Mouse (Mus musculus): ENCODE measurements at regions not wholly inside any gene's neighbourhood (a gene's known extent, or its start where the extent isn't known, plus 50 kb on each side); places are given as distances from the start of the nearest gene placed in this dataset.

DNA sequence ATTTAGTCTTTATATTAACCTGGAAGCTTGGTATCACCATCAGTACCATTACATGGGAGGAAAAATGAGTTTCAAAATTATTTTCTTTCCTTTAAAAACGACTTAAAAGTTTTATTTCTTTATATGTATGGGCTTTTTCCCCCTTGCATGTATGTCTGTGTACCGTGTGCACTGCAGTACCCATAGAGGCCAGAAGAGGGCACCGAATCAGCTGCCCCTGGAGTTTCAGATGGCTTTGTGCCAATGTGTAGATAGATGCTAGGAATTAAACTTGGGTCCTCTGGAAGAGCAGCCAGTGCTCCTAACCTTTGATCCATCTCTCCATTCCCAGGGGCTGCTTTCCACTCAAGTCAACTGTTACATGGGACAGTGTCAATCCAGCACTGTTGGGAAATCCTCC, 79.9 kb upstream of the Zfp64 start:
- no peak for DNase-seq (ENCODE audit: low spot score)

DNA sequence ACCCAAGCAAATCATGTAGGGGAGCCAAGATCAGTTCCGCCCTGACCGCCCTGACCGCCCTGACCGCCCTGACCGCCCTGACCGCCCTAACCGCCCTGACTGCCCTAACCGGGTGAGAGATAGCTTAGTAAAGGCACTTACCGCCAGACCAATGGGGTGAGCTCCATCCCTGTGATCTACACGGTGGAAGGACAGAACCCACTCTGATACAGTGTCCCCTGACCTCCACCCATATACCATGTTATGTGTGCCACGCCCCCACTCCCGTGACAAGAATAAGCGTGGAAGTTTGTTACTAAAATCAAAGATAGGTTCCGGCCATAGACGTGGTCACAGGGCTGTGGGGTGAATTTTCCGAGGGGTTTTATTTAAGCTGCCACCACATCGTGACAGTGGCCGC, 78.6 kb upstream of the Zfp64 start:
- DNase-seq (ENCODE audit: low spot score), result no peak

GRCm38 (mm10) chr2:169033181-169033580, 77.8 kb upstream of the Zfp64 start:
- no peak for DNase-seq (ENCODE audit: low spot score)

DNA sequence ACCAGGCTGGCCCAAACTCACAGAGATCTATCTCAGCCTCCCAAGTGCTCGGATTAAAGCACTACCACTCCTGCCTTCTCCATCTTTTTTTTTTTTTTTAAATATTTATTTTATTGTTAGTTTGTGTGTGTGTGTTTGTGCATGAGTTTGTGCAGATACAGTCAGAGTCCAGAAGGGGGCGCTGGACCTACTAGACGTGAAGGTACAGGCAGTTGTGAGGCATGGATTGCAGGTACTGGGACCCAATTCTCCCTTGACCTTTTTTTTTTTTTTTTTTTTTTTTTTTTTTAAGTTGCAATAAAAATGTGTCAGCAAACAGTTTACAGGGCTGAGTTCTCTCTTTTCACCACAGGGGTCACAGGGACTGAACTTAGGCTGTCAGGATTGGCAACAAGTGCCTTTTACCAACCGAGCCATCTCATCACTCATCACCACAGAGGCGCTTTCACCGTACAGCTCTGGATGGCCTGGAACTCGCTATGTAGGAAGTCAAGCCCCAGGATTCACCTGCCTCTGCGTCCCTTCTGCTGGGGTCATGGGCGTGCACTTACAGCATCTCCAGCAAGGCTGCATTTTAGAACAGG, 73.2 kb upstream of the Zfp64 start:
- no peak for DNase-seq (ENCODE audit: low spot score)

DNA sequence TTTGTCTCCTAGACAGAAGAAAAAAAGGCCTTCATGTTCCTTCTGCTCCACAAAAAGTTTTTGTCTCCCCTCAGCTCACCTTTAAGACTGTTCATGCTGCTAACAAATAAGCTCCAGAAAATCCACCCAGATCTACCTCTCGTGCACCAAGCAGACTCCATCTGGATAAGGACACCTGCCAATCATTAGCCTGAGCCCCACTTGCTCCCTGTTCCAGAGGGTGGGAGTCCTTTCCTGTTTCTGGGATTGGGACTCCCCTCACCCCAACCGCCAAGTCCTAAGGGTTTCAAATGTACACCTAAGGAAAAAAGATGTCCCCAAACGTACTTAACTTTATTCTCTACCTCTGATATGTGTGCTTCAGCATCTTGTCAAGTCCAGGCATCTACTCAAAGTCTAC, 63.6 kb upstream of the Zfp64 start:
- DNase-seq (ENCODE audit: low spot score), result no peak

- DNase-seq (ENCODE audit: low spot score), result no peak
Observed at GRCm38 (mm10) chr2:169010271-169010670, 54.9 kb upstream of the Zfp64 start.

- DNase-seq (ENCODE audit: low spot score), result no peak
Observed at GRCm38 (mm10) chr2:169008756-169009155, 53.4 kb upstream of the Zfp64 start.

DNA sequence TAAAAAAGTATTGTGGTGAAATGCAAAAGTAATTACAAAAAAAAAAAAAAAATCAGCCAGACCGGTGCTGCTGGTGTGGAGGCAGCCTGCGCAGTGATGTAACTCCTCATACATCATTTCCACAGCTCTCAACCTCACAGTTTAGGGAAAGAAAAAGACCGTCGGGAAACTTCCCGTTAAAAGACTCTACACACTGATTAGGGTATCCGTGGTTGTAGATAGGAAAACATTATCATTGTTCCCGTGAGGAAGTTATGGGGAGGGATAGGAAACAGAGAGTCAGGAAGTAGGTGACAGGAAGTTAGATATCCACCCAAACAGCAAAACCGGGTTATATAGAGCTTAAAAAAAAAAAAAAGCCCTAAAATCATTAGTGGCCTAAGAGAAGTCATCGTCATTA, 52.9 kb upstream of the Zfp64 start:
- DNase-seq (ENCODE audit: low spot score), result no peak

DNA sequence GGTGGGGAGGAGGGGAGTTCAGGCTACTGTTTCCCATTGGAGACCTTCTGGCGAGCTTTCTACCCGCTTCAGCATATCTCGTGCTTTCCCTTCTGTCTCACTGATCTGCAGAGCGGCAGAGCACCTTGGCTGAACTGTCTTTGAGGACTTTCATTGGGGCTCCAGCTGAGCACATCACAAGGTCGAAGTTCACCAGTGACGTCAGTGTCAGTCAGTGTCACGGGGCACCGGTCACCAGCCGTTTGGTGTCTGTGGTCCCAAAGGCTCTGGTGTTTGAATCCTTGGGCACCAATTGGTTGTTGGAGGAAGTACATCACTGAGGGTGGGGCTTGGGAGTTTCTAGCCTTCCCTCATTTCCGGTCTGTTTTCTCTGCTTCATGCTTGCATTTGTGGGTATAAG, 51.2 kb upstream of the Zfp64 start:
- no peak for DNase-seq (ENCODE audit: low spot score)

GRCm38 (mm10) chr2:169005810-169006209, 50.4 kb upstream of the Zfp64 start:
- DNase-seq (ENCODE audit: low spot score), result no peak
